Mouse (Mus musculus) lung, embryonic 14.5 days (tissue): Measurements from ENCODE around the gene Iqch. TPM values are rescaled to one million over a fixed set of nuclear protein-coding genes. Genes with fewer than 3 reads are reported as not detected.

ENCODE experiments used
- ATAC-seq: fragments of 200-750 bp; cut with Nextera tagmentation; 2 replicates; pipeline ENCODE4 v1.8.0; 2017; ENCODE audit warnings: mild to moderate bottlenecking, moderate TSS enrichment, moderate library complexity; ENCODE audit not compliant: insufficient read depth
- DNase-seq: peaks from one replicate; pipeline ENCODE4 v3.0.0-alpha.2; 2015
- H3K27ac ChIP-seq: fragments of 300-500 bp; sonication (generic); 2 replicates; pipeline ENCODE4 v1.5.1; 2014; ENCODE audit warnings: low read depth, mild to moderate bottlenecking, moderate library complexity
- H3K27me3 ChIP-seq: fragments of 300-500 bp; sonication (generic); 2 replicates; pipeline ENCODE4 v1.6.1; 2014; ENCODE audit warnings: low read length, control low read depth; ENCODE audit not compliant: insufficient read depth
- H3K36me3 ChIP-seq: fragments of 300-500 bp; sonication (generic); 2 replicates; pipeline ENCODE4 v1.6.1; 2014; ENCODE audit warnings: control low read depth; ENCODE audit not compliant: insufficient read depth
- H3K4me1 ChIP-seq: fragments of 300-500 bp; sonication (generic); 2 replicates; pipeline ENCODE4 v1.6.1; 2014; ENCODE audit warnings: antibody characterized with exemption, control low read depth; ENCODE audit not compliant: insufficient read depth
- H3K4me2 ChIP-seq: fragments of 300-500 bp; sonication (generic); 2 replicates; pipeline ENCODE4 v1.6.1; 2014; ENCODE audit warnings: mild to moderate bottlenecking
- H3K4me3 ChIP-seq: fragments of 300-500 bp; sonication (generic); 2 replicates; pipeline ENCODE4 v1.5.1; 2014; ENCODE audit warnings: low read depth, low read length
- H3K9ac ChIP-seq: fragments of 300-500 bp; sonication (generic); 2 replicates; pipeline ENCODE4 v1.6.1; 2014
- H3K9me3 ChIP-seq: fragments of 300-500 bp; sonication (generic); 2 replicates; pipeline ENCODE4 v1.6.1; 2016; ENCODE audit warnings: low read depth, low read length, control low read depth
- CTCF ChIP-seq: IDR thresholded peaks from 2 replicates; pipeline ENCODE4 v1.5.1; 2016; ENCODE audit warnings: antibody characterized with exemption, low read depth
- WGBS: fragments of 180-500 bp; shearing (Covaris S2); extraction: QIAGEN DNeasy Blood & Tissue Kit; methylation state at CpG from one replicate; pipeline ENCODE4 v1.1.7; 2014; 5-methylcytosine and 5-hydroxymethylcytosine counted together
- polyA plus RNA-seq: library from polyadenylated mRNA; unstranded; fragments of >200 nt; fragmentation: Nextera tagmentation; extraction: Ambion mirVana; gene quantifications from 2 replicates; pipeline ENCODE4 v1.2.1, GENCODE M21; 2014

Iqch gene
- polyA plus RNA-seq, 1 experiment from 2014 or later: 0.05 TPM

GRCm38 (mm10) chr9:63399463-63399815, 202.9 kb downstream of the Iqch start:
- ATAC-seq (no peak; the same call in 1 of the 2 replicates), DNase-seq (no peak)
- Histone ChIP-seq H3K27ac (peak overlapping the region; percentile 88), H3K4me2 (peak overlapping the region; percentile 88), H3K4me3 (peak overlapping the region; percentile 90), H3K9ac (peak overlapping the region; percentile 85), H3K4me1 (no peaks in the 10 kb centered on the region), H3K9me3 (no peaks in the 10 kb centered on the region), H3K36me3 (no peaks in the 10 kb centered on the region), H3K27me3 (no peaks in the 10 kb centered on the region)
- WGBS: 2% methylated on average over 8 of the region's 8 CpGs
- no peak for TF ChIP-seq CTCF

GRCm38 (mm10) chr9:63398611-63399462, 203.5 kb downstream of the Iqch start, which contains the start of gene 2300009A05Rik:
2300009A05Rik (minus strand) TSS chr9:63399246.
- no peaks in the 10 kb centered on the region for H3K36me3 ChIP-seq
- H3K4me2 ChIP-seq: peak within 1 kb of the TSS; percentile 88
- H3K4me1 ChIP-seq: no peaks in the 10 kb centered on the region
- H3K9me3 ChIP-seq: no peaks in the 10 kb centered on the region
- peak within 1 kb of the TSS; percentile 88 for H3K27ac ChIP-seq
- peak within 1 kb of the TSS; percentile 85 for H3K9ac ChIP-seq
- under 1% methylated on average over 67 of the region's 74 CpGs for WGBS
- DNase-seq: peak; percentile 95
- TF ChIP-seq CTCF: no peak
- H3K27me3 ChIP-seq: no peaks in the 10 kb centered on the region
- H3K4me3 ChIP-seq: peak within 1 kb of the TSS; percentile 90
- peak; percentile 99 for ATAC-seq

GRCm38 (mm10) chr9:63395612-63396011, 206.7 kb downstream of the Iqch start:
- WGBS: 86% methylated on average over 7 of the region's 7 CpGs
- DNase-seq: no peak
- Histone ChIP-seq H3K27ac (no peak overlapping the region), H3K27me3 (no peaks in the 10 kb centered on the region), H3K36me3 (no peaks in the 10 kb centered on the region), H3K9ac (no peak overlapping the region), H3K4me2 (no peak overlapping the region), H3K9me3 (no peaks in the 10 kb centered on the region), H3K4me3 (no peak overlapping the region), H3K4me1 (no peaks in the 10 kb centered on the region)
- TF ChIP-seq CTCF: no peak
- no peak for ATAC-seq

GRCm38 (mm10) chr9:63391307-63391706, 211.0 kb downstream of the Iqch start:
- no peak for TF ChIP-seq CTCF
- Histone ChIP-seq H3K9me3 (no peaks in the 10 kb centered on the region), H3K4me3 (no peak overlapping the region), H3K4me2 (no peak overlapping the region), H3K36me3 (no peaks in the 10 kb centered on the region), H3K27me3 (no peaks in the 10 kb centered on the region), H3K4me1 (no peaks in the 10 kb centered on the region), H3K27ac (no peak overlapping the region), H3K9ac (no peak overlapping the region)
- ATAC-seq (no peak), DNase-seq (no peak)
- 68% methylated on average over 2 of the region's 2 CpGs for WGBS

GRCm38 (mm10) chr9:63382761-63383160, 219.5 kb downstream of the Iqch start:
- H3K4me1 ChIP-seq: no peaks in the 10 kb centered on the region
- DNase-seq (no peak), ATAC-seq (no peak)
- H3K4me3 ChIP-seq: no peak overlapping the region
- WGBS: 90% methylated on average over 4 of the region's 4 CpGs
- TF ChIP-seq CTCF: no peak
- no peaks in the 10 kb centered on the region for H3K9me3 ChIP-seq
- H3K27me3 ChIP-seq: no peaks in the 10 kb centered on the region
- H3K27ac ChIP-seq: no peak overlapping the region
- H3K9ac ChIP-seq: no peak overlapping the region
- no peaks in the 10 kb centered on the region for H3K36me3 ChIP-seq
- no peak overlapping the region for H3K4me2 ChIP-seq

- peaks cover 7% of the 10 kb centered on the region for H3K4me1 ChIP-seq
- no peak overlapping the region for H3K27ac ChIP-seq
- H3K9me3 ChIP-seq: no peaks in the 10 kb centered on the region
- WGBS: 83% methylated on average over 3 of the region's 3 CpGs
- H3K36me3 ChIP-seq: peaks cover 1% of the 10 kb centered on the region; the same call in 1 of the 2 replicates
- no peak for DNase-seq
- ATAC-seq: no peak
- no peak overlapping the region for H3K9ac ChIP-seq
- H3K4me2 ChIP-seq: no peak overlapping the region
- TF ChIP-seq CTCF: no peak
- no peaks in the 10 kb centered on the region for H3K27me3 ChIP-seq
- H3K4me3 ChIP-seq: no peak overlapping the region
These were observed 222.0 kb downstream of the Iqch start for GRCm38 (mm10) chr9:63380326-63380725.

- 16% methylated on average over 8 of the region's 8 CpGs for WGBS
- H3K27me3 ChIP-seq: no peaks in the 10 kb centered on the region
- peak overlapping the region; percentile 87; the same call in 1 of the 2 replicates for H3K27ac ChIP-seq
- H3K9ac ChIP-seq: peak overlapping the region; percentile 87
- TF ChIP-seq CTCF: no peak
- no peaks in the 10 kb centered on the region for H3K9me3 ChIP-seq
- DNase-seq: no peak
- H3K4me1 ChIP-seq: peaks cover 7% of the 10 kb centered on the region
- H3K4me2 ChIP-seq: peak overlapping the region; percentile 96
- no peak for ATAC-seq
- peak overlapping the region; percentile 82 for H3K4me3 ChIP-seq
- H3K36me3 ChIP-seq: peaks cover 19% of the 10 kb centered on the region
These were observed 224.1 kb downstream of the Iqch start for GRCm38 (mm10) chr9:63378174-63378573.
